Mouse (Mus musculus): ENCODE results near the gene Zbtb33. TPM values are rescaled to one million over a fixed set of nuclear protein-coding genes. Genes with fewer than 3 reads are reported as not detected.
"Not testable (repeated sequence)": the region's sequence is repeated elsewhere in the genome, so short reads cannot be mapped to it uniquely, and the experiment has no call there.

Zbtb33 gene
- polyA plus RNA-seq (2012; fragmentation: generic; extraction: Trizol), result 2.4 TPM

- TF ChIP-seq POLR2A (IDR thresholded peaks at IDR 0.05; ENCODE audit: insufficient read length, low read depth) (peak; percentile 58), USF1 (IDR thresholded peaks at IDR 0.05; ENCODE audit: low read depth) (no peak)
Measured at GRCm38 (mm10) chrX:38189552-38190457, at the start of gene Zbtb33. Gene Zbtb33, plus strand, starts transcription at chrX:38189793.

GRCm38 (mm10) chrX:38159097-38159496 is 30.5 kb upstream of the Zbtb33 start:
- Histone ChIP-seq H3K4me3 (no peak overlapping the region), H3K4me2 (ENCODE audit: low read depth) (no peak overlapping the region), H3K79me2 (ENCODE audit: control insufficient read depth, insufficient read depth) (no peaks in the 10 kb centered on the region), H3ac (ENCODE audit: control insufficient read depth, insufficient read length) (no peak overlapping the region), H3K36me3 (ENCODE audit: control insufficient read depth, insufficient read depth) (no peaks in the 10 kb centered on the region), H3K27me3 (ENCODE audit: control insufficient read depth, insufficient read depth, insufficient read length) (no peaks in the 10 kb centered on the region)
- TF ChIP-seq SRF (IDR thresholded peaks at IDR 0.05; ENCODE audit: control insufficient read depth, insufficient read length, low read depth) (no peak), POLR2AphosphoS2 (IDR thresholded peaks at IDR 0.05; ENCODE audit: insufficient read length, low read depth) (no peak), MYOG (IDR thresholded peaks at IDR 0.05; ENCODE audit: control insufficient read depth in 1 of 3, insufficient read depth in 1 of 3, insufficient read length in 2 of 3, low read depth in 2 of 3) (no peak), USF1 (IDR thresholded peaks at IDR 0.05; ENCODE audit: low read depth) (no peak), MAX (IDR thresholded peaks at IDR 0.05; ENCODE audit: low read depth) (no peak), TCF12 (IDR thresholded peaks at IDR 0.05; ENCODE audit: insufficient read depth, poor library complexity, severe bottlenecking) (no peak), REST (IDR thresholded peaks at IDR 0.05; ENCODE audit: insufficient read depth, insufficient read length) (no peak), TCF3 (IDR thresholded peaks at IDR 0.05; ENCODE audit: insufficient read length, low read depth) (no peak), E2F4 (IDR thresholded peaks at IDR 0.05; ENCODE audit: insufficient read depth) (no peak)

More at GRCm38 (mm10) chrX:38189552-38190457, at the start of gene Zbtb33:
- peak within 1 kb of the TSS; percentile 56 for H3K4me3 ChIP-seq
- H3K36me3 ChIP-seq (ENCODE audit: control insufficient read depth, insufficient read depth), result no peaks in the 10 kb centered on the region
- H3K27me3 ChIP-seq (ENCODE audit: control insufficient read depth, insufficient read depth, insufficient read length), result no peaks in the 10 kb centered on the region
- peak within 1 kb of the TSS; percentile 30 for H3ac ChIP-seq (ENCODE audit: control insufficient read depth, insufficient read length)
- peaks cover 36% of the 10 kb centered on the region for H3K79me2 ChIP-seq (ENCODE audit: control insufficient read depth, insufficient read depth)
- H3K4me2 ChIP-seq (ENCODE audit: low read depth), result peak within 1 kb of the TSS; percentile 72

- no peaks in the 10 kb centered on the region for H3K79me2 ChIP-seq (ENCODE audit: control insufficient read depth, insufficient read depth)
- H3K27me3 ChIP-seq (ENCODE audit: control insufficient read depth, insufficient read depth, insufficient read length), result no peaks in the 10 kb centered on the region
- no peak overlapping the region for H3K4me3 ChIP-seq
- H3ac ChIP-seq (ENCODE audit: control insufficient read depth, insufficient read length), result no peak overlapping the region
- no peak overlapping the region for H3K4me2 ChIP-seq (ENCODE audit: low read depth)
- H3K36me3 ChIP-seq (ENCODE audit: control insufficient read depth, insufficient read depth), result no peaks in the 10 kb centered on the region
- TF ChIP-seq USF1 (IDR thresholded peaks at IDR 0.05; ENCODE audit: low read depth) (no peak), MAX (IDR thresholded peaks at IDR 0.05; ENCODE audit: low read depth) (no peak), CEBPB (IDR thresholded peaks at IDR 0.05; ENCODE audit: insufficient read depth, poor library complexity, severe bottlenecking) (no peak), POLR2A (IDR thresholded peaks at IDR 0.05; ENCODE audit: insufficient read length, low read depth) (no peak), SRF (IDR thresholded peaks at IDR 0.05; ENCODE audit: control insufficient read depth, insufficient read length, low read depth) (no peak), MYOG (IDR thresholded peaks at IDR 0.05; ENCODE audit: control insufficient read depth in 1 of 3, insufficient read depth in 1 of 3, insufficient read length in 2 of 3, low read depth in 2 of 3) (no peak), POLR2AphosphoS2 (IDR thresholded peaks at IDR 0.05; ENCODE audit: insufficient read length, low read depth) (no peak), TCF12 (IDR thresholded peaks at IDR 0.05; ENCODE audit: insufficient read depth, poor library complexity, severe bottlenecking) (no peak), REST (IDR thresholded peaks at IDR 0.05; ENCODE audit: insufficient read depth, insufficient read length) (no peak), MYOD1 (IDR thresholded peaks at IDR 0.05; ENCODE audit: control insufficient read depth in 1 of 3, insufficient read length in 2 of 3, low read depth in 2 of 3) (no peak), TCF3 (IDR thresholded peaks at IDR 0.05; ENCODE audit: insufficient read length, low read depth) (no peak), E2F4 (IDR thresholded peaks at IDR 0.05; ENCODE audit: insufficient read depth) (no peak)
Measured at GRCm38 (mm10) chrX:38165315-38165714, 24.3 kb upstream of the Zbtb33 start.

GRCm38 (mm10) chrX:38166064-38166463 is 23.5 kb upstream of the Zbtb33 start:
- Histone ChIP-seq H3K4me2 (ENCODE audit: low read depth) (no peak overlapping the region), H3K27me3 (ENCODE audit: control insufficient read depth, insufficient read depth, insufficient read length) (no peaks in the 10 kb centered on the region), H3K79me2 (ENCODE audit: control insufficient read depth, insufficient read depth) (no peaks in the 10 kb centered on the region), H3ac (ENCODE audit: control insufficient read depth, insufficient read length) (no peak overlapping the region), H3K36me3 (ENCODE audit: control insufficient read depth, insufficient read depth) (no peaks in the 10 kb centered on the region), H3K4me3 (no peak overlapping the region)
- TF ChIP-seq SRF (IDR thresholded peaks at IDR 0.05; ENCODE audit: control insufficient read depth, insufficient read length, low read depth) (no peak), MYOD1 (IDR thresholded peaks at IDR 0.05; ENCODE audit: control insufficient read depth in 1 of 3, insufficient read length in 2 of 3, low read depth in 2 of 3) (no peak), E2F4 (IDR thresholded peaks at IDR 0.05; ENCODE audit: insufficient read depth) (no peak), POLR2A (IDR thresholded peaks at IDR 0.05; ENCODE audit: insufficient read length, low read depth) (no peak), USF1 (IDR thresholded peaks at IDR 0.05; ENCODE audit: low read depth) (no peak)

- Histone ChIP-seq H3K79me2 (ENCODE audit: control insufficient read depth, insufficient read depth) (no peaks in the 10 kb centered on the region), H3K4me2 (ENCODE audit: low read depth) (no peak overlapping the region), H3K36me3 (ENCODE audit: control insufficient read depth, insufficient read depth) (no peaks in the 10 kb centered on the region), H3K4me3 (no peak overlapping the region), H3ac (ENCODE audit: control insufficient read depth, insufficient read length) (no peak overlapping the region), H3K27me3 (ENCODE audit: control insufficient read depth, insufficient read depth, insufficient read length) (no peaks in the 10 kb centered on the region)
- TF ChIP-seq CEBPB (IDR thresholded peaks at IDR 0.05; ENCODE audit: insufficient read depth, poor library complexity, severe bottlenecking) (no peak), POLR2A (IDR thresholded peaks at IDR 0.05; ENCODE audit: insufficient read length, low read depth) (no peak), TCF3 (IDR thresholded peaks at IDR 0.05; ENCODE audit: insufficient read length, low read depth) (no peak), REST (IDR thresholded peaks at IDR 0.05; ENCODE audit: insufficient read depth, insufficient read length) (no peak), MYOD1 (IDR thresholded peaks at IDR 0.05; ENCODE audit: control insufficient read depth in 1 of 3, insufficient read length in 2 of 3, low read depth in 2 of 3) (no peak), USF1 (IDR thresholded peaks at IDR 0.05; ENCODE audit: low read depth) (no peak), E2F4 (IDR thresholded peaks at IDR 0.05; ENCODE audit: insufficient read depth) (no peak), POLR2AphosphoS2 (IDR thresholded peaks at IDR 0.05; ENCODE audit: insufficient read length, low read depth) (no peak), MAX (IDR thresholded peaks at IDR 0.05; ENCODE audit: low read depth) (no peak), TCF12 (IDR thresholded peaks at IDR 0.05; ENCODE audit: insufficient read depth, poor library complexity, severe bottlenecking) (no peak), MYOG (IDR thresholded peaks at IDR 0.05; ENCODE audit: control insufficient read depth in 1 of 3, insufficient read depth in 1 of 3, insufficient read length in 2 of 3, low read depth in 2 of 3) (no peak), SRF (IDR thresholded peaks at IDR 0.05; ENCODE audit: control insufficient read depth, insufficient read length, low read depth) (no peak)
Measured at GRCm38 (mm10) chrX:38166592-38166991, 23.0 kb upstream of the Zbtb33 start.

DNA sequence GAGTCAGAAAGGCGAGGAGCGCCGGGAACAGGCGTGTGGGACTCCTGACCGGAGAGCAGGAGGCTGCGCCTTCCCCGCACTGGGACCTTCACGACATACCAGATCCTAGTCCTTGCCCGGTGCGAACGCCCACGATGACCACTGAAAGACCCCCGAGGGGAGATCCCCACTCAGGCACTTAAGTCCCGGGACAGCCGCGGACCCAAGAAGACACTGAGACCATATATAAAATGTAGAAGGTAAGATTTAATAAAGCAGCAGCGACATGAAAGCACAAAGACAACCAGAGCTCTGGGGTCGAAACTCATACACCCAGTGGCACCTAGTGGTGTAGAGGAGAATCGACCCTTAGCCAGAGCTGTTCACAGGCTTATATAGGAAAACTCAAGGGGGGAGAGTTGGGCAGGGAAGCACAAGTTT is 9.7 kb upstream of the Zbtb33 start:
- Histone ChIP-seq H3K4me3 (peak overlapping the region; percentile 17), H3K4me2 (ENCODE audit: low read depth) (peak overlapping the region; percentile 69)
- H3K36me3 ChIP-seq (ENCODE audit: control insufficient read depth, insufficient read depth); H3K79me2 ChIP-seq (ENCODE audit: control insufficient read depth, insufficient read depth); H3K27me3 ChIP-seq (ENCODE audit: control insufficient read depth, insufficient read depth, insufficient read length); H3ac ChIP-seq (ENCODE audit: control insufficient read depth, insufficient read length): not testable (repeated sequence)
